Mouse (Mus musculus) erythroid progenitor cell, adult 5-6 weeks (primary cell): ENCODE results near the gene Ltbp1. TPM values are rescaled to one million over a fixed set of nuclear protein-coding genes. Genes with fewer than 3 reads are reported as not detected.

Source experiments
- ATAC-seq: replicated peaks from 2 replicates; pipeline ENCODE4 v1.8.0; 2016; ENCODE audit warnings: moderate number of reproducible peaks, mild to moderate bottlenecking, moderate TSS enrichment, inconsistent platforms; ENCODE audit not compliant: poor library complexity, low FRiP score, severe bottlenecking
- total RNA-seq, 2 experiments: library from RNA; stranded (forward) in 1 of 2; stranded (reverse) in 1 of 2; fragments of 150-400 nt in 1 of 2; fragments of 186-747, 209-891 nt in 1 of 2; gene quantifications; 2 replicates each; pipeline versions ENCODE4 v1.2.3 to v1.2.4; 2015 to 2017; ENCODE audit warnings: low replicate concordance in 2 of 2

Gene Ltbp1
- total RNA-seq (2015; ENCODE audit: low replicate concordance) (6.5 TPM in 1 of 2 replicates, not detected in the other), total RNA-seq (2017; ENCODE audit: low replicate concordance) (1.7 TPM in 1 of 2 replicates, not detected in the other)

DNA sequence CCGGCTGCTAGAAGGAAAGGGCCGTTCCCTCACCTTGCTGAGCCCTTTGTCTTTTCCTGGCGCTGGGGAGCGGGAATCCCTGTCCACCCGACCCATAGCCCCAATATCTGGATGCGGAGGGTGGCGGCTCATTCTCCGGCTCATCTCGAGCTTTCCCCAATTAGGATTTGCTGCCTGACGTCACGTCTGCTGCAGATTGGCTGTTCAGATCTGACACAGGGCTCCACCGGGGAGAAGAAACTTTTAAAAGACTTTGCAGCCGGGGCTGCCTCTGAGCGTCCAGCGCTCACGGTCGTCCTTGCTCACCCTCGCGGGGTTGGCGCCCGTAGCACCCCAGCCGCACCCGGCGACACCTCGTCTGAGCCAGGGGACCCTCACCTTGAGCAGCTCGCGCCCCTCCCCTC lies at the start of gene Ltbp1:
Gene Ltbp1, plus strand, starts transcription at position 288 of the 404 bp plus-strand sequence.
- ATAC-seq = no peak

DNA sequence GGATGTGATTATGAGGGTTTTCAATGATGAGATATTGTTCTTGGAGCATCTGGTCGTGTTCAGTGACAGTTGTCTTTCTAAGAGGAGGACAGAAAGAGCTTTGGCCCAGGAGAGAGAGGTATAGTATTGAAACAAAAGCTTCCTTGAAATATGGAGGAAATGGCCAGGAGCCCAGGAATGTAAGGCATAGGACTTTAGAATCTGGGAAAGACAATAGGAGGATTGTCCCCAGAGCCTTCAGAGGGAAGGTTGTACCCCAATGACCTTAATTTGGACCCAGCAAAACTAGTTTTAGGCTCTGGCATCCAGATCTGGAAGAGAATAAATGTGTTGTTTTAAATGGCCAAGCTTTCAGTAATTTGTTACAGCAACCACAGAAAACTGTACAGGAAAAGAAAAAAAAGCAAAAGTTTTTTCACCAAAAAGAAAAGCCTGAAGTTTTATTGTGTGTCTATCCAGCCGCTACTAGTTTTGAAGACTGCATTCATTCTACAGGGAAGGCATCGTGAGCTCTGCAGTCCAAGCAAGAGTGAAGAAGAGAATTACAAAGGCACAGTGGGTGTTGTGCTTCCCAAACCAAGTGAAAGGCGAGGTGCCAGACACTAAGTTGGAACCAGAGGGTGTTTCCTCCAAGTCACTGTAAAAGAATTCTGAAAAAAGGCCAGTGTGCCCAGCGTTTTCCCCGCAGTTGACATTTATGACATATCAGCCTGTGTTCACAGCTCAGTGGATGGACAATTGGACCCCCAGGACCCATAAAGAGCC lies 45.7 kb upstream of the Ltbp1 start:
- ATAC-seq = no peak

DNA sequence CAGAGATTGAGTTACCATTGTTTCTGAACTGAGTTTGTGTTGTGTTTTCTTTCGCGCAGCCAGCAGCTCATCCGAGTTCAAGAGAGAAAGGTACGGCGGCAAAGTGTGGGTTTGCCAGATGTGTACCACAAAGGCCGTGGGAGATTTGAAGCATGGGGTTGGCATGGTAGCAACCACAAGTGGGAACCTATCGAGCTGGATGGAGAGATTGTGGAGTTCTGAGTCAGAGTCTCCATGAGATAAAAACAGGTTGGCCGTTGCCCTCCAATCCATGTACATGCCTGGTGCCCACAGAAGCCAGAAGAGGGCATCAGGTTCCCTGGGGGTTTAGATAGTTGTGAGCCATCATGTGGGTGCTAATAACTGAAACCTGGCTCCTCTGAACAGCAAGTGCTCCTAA lies 42.1 kb upstream of the Ltbp1 start:
- ATAC-seq = no peak

DNA sequence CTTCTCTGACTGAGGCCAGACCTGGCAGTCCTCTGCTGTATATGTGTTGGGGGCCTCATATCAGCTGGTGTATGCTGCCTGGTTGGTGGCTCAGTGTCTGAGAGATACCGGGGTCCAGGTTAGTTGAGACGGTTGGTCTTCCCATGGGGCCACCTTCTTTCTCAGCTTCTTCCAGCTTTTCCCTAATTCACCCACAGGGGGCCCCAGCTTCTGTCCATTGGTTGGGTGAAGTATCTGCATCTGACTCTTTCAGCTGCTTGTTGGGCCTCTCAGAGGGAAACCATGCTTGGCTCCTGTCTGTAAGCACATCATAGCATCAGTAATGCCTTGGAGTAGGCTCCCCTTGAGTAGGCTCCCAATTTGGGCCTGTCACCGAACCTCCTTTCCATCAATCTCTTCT lies 41.5 kb upstream of the Ltbp1 start:
- ATAC-seq = no peak

DNA sequence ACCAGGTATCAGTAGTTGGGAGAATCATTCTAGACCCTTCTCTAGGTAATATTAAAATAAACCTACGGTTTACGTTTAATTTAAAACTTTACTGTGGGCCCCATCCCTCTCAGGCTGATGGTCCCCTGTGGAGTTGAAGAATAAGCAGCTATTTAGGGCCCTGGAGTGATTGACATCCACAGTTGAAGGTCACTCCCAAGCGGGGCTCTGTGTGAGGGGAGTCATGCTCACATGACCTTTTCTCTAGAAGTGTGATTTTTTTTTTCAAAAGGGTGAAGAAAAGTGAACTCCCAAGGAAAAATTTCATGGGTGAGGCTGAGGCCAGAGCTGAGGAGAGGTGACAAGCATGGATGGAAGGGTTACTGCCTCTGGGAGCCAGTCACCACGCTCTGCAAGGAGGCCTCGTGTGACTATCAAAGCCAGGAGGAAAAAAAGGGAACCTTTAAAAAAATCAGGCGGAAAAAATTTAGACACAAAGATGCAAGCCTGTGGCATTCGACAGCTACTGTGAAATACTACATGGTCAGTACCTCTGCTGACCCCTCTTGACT lies 38.0 kb upstream of the Ltbp1 start:
- ATAC-seq = no peak

DNA sequence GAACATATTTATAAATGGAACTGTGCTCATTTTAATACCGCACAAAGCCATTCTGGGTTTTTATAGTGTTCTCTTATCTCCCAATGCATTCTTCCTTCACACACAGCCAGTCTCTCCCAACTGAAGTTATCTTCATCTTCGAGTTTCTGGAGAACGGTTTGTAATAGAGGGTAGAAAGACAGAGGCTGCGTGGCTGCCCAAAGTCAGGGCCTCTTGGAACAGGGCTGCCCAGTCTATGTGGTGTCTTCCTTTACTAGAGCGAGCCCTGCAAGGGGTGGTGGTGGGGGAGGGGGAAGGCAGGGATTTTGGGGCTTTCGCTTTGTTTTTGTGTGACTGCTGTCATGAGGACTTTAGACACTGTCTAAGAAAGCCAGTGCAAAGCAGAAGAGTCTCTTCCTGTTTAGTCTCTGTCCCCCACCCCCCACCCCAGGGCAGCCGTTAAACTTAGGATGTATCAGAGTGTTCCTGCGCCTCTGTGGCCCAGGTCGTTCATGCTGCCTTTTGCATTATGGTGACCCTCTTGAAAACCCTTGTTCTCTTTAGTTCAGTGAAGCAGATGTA lies 37.1 kb upstream of the Ltbp1 start:
- no peak for ATAC-seq

DNA sequence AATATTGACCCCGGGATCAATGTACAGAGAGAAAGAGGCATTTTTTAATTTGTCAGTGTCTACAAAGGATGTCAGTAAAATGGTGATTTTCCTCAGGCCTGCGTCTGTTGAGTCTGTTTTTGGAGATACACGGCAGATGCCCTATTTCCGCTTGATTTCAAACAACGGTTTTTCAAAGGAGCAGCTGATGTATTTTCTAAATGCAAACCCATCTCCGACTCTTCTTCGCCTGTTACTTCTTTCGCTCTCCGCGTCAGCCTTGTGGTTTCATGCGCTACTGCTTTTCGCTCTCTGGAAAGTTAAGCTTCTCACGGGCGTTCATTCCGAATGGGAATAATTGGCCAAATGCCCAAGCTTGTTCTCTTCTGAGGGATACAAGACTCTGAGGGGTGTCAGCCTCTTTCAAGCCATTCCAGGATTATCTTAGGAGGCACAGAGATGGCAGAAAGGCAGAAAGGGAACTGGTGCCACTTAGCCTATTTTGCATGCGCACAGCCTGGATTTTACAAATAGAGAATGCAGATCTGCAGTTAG lies 36.6 kb upstream of the Ltbp1 start:
- ATAC-seq = no peak

DNA sequence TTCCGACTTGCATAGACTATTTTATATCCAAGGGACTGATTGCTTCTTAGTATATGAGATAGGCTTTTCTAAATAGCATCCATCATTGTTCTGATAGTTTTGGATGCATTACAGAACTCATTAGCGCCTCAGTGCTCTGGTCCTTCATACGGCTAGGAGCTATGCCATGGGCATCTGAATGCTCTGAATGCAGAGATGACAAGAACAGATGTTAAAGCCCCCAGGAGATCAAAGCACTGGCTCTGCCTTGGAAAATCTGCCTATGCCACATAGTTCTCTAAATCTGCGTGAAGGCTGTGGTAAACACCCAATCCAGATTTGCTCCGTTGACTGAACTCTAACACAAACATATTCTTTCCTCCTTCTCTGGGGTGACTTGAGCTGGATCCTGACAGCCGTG lies 30.2 kb upstream of the Ltbp1 start:
- ATAC-seq = no peak

DNA sequence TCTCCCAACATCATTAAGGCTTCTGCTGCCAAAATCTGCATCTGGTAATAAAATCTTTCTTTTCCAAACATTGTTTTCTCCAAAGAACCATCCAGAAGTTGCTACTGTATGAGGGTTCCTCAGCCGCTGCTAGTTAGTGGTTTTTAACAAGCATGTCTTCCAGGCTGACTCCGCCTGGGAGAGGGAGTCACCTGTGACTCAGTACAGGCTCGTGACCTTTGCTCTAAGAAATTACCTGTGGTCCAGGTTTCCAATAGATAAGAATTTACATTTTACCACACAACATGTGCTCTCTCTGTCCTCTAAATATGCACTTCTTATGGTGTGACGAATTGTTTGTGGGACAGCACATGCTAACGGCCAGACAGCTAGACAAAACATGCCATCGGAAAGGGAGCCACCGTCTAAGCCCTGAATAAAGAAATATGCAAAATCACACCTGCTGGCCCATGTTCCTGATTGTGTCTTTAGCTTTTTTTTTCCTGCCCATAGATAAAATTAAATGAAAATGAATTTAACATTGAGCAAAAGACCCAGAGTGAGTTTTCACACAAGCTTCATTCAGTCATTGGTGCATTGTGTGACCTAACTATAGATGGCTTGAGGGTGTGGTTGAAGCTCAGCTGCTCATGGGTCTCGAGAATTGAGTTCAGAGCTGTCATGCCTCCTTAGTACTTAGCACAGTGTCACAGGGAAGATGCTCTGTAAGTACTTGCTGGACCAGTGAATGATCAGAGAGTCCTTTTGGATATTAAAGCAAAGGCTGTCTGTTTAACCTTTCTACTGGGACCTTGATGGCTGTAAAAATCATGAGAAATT lies 29.0 kb upstream of the Ltbp1 start:
- ATAC-seq = no peak

DNA sequence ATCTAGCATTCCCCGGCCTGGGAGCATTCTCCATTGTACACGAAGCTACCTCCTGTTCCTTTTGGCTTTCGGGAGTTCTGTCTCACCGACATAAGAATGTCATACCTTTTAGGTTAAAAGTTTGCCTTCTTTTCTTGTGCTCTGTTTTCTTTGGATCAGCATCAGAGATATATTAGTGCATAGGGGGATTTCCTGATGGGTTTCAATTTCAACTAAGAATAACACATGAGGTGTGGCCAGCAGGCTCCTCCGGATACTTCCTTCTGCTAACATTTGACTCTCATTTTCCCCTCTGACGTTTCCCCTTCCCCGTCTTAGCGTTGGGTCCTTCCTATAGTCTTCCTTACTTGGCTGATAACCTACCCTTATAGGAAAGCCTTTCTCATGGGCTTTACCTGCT lies 25.6 kb upstream of the Ltbp1 start:
- ATAC-seq = no peak

DNA sequence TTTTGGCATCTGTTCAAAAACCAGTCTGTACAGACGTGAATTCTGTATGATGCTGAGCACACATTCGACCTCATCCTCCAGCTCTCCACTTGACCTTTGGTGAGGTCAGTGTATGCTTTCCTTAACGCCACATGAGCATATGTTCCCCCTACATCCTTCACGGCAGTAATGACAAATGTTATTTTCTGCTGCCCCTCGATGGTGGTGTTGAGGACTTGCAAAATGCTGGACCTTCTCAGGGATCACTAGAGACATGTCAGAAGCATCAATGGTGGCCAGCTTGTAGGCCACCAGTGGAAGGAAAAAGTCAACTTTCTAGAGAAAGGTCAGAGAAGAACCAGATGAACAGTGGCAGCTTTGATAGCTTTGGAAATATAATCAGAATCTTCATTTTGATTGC lies 23.7 kb upstream of the Ltbp1 start:
- ATAC-seq = no peak

DNA sequence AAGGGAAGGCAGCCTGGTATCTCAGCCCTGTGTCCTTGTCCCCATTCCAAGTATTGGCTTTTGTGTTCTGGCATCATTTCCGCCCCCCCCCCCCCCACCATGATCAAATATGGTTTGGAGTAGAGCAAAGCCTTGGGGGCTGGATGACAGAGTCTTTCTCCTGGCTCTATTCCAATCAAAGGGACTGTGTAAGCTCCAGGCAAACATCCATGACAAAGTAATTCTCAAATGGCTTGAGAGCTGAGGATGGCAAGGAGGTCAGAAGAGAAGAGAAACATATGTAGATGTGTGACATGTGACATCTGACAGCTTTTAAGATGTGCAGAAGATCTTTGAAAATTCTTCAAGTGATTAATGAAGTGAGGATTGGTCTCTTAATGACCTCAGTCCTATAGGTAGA lies 22.5 kb upstream of the Ltbp1 start:
- no peak for ATAC-seq

DNA sequence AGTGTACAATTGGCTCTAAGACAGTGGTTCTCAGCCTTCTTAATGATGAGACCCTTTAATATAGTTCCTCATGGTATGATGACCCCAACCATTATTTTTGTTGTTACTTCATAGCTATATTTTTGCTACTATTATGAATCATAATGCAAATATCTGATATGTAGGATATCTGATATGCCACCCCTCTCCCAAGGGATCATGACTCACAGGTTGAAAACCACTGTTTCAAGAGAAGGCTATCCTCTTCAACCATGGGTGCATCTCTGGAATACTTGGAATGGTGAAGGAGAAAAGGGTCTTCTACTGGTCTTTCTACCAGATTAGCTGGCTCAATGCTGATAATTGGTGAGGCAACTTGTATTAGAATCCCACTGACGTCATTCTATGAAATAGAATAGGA lies 21.3 kb upstream of the Ltbp1 start:
- no peak for ATAC-seq

DNA sequence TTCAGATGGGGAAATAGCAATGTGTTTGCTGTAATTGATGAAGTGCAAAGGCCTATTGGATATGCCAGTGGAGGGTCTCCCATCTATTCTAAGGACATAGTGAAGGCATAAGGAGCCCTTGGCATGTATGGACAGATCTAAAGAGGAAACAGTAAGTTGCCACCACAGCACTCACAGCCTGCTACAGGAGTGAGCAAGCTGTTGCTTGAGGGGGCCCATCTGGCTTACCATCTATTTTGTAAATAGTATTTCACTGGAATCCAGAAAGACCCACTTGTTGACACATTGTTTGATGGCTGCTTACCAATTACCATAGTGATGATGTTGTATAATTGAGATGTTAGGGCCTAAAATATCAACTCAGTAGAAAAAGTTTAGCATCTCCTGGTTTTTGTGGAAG lies 20.7 kb upstream of the Ltbp1 start:
- ATAC-seq = no peak

DNA sequence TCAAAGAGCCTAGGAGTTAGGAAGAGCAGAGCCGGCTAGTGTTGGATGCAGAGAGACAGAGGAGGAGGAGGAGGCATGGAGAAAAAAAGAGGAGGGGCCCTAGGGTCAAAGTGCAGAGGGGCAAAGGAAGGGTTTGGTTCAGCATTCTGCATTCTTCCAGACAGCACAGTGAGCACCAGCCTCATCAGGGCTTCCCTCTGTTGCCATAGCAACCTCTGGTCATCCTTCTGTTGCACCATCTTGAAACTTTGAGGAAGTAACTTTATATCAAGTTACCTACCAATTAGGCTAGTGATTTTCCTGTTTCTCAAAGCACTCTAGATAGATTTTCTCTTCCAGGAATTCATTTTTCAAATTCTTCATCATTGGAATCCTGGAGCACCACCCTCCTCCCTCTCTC lies 18.3 kb upstream of the Ltbp1 start:
- no peak for ATAC-seq

DNA sequence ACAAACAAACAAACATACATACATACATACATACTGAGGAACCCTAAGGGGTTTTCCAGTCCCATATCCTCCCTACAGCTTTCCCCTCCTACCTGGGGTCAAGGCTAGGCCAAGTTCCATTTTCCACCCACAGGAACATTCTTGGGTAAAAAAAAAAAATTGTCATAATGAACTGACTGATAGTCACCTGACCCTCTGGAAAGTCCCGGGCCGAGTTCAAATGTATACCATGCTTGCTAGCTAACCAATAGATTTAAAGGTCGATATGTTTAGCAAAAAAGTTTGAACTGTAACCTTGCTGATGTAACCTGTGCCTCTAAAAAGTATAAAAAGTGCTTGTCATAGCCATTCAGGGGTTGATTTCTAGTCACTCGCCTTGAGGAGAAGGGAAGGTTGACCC lies 15.7 kb upstream of the Ltbp1 start:
- ATAC-seq = no peak

DNA sequence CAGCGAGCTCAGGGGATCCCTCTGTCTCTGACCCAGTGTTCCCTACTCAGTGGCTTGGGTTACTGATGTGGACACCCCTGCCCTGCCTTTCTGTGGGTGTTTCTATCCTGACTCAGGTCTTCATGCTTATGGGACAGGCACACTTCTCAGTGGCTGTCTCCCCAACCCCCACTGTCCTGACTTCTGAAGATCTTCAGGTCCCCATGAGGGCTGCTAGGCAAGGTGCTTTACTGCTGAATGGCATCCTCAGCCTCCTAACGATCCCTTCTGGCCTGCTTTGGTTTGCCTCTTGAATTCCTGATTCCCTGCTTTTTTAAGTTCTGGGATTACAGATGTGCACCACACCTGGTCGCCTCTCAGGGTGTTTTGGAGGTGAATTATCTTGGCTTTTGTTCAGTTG lies 14.8 kb upstream of the Ltbp1 start:
- ATAC-seq = no peak

DNA sequence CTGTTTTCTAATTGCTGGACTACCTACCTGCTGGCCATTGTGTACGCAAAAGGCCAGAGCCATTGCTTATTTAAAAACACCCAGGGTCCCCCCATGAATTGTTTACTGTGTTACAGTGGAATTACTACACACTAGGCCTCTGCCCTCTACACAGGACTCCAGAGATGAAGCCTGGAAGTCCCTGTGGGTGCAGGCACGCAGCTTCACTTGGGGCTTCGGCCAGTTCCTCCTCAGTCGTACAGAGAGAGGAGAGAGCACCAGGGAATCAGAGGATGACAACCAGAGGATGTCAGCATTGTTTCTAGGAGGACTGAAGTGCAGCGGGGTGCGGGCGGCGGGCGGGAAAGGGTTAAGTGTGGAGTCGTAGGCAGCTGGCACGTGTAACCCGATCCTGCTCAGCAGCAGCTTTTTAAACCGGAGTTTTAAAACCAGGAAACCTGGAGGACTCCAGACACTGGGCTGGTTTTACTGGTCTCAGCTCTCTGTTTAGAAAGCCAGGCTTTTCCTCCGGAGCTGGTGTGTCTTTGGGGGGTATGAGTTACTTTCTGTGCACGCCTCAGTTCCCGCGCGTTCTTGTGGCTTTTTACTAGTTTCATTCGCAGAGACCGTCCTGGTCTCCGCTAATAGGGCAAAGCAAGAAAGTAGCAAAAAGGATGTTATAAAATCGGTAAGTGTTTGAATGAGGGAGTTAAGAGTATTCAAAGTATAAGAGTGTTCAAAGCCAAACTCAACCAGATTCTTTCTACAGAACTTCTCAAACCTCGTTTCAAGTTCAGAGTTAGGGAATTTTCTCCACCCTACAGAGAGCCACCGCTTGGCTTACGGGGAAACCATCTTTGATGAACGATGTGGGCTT lies 11.4 kb upstream of the Ltbp1 start:
- no peak for ATAC-seq

DNA sequence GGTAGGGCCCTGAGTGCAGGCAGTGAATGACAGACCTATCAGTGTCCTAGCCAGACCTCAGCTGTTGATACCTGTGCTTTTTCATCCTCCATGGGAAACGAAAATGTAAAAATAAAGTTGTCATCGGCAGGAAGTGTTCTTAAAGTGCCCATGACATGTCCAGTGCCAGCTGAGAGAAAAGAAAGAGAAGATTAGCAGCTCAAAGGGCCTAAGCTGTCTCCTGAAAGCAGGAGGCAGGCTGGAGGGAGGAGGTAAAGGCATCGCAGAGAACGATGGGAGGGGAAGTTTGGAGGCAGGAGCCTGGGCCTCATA lies 10.8 kb upstream of the Ltbp1 start:
- no peak for ATAC-seq

DNA sequence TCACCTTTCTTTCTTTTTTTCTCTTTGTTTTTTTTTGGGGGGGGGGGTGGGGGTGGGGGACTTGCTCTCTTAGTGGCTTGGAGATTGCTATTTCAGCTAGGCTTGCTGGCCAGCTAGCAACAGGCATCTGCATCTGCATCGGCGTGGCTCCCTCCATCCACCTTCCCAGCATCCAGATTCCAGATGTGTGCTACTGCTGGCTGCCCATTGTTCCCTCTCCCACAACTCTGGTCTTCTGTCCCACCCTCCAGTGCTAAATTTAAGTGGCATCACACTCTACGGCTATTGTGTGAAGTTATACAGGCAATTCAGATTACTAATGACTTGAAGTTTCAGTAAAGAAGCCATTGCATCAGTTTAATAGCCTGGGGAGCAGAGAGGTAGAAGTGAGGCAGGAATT lies 10.1 kb upstream of the Ltbp1 start:
- ATAC-seq = no peak
